Mouse (Mus musculus) CH12.LX (cell line): ENCODE measurements at regions not wholly inside any gene's neighbourhood (a gene's known extent, or its start where the extent isn't known, plus 50 kb on each side); places are given as distances from the start of the nearest gene placed in this dataset.

Experiments
- DNase-seq: peaks from one replicate; pipeline ENCODE4 v3.0.0-alpha.2; 2013; ENCODE audit errors: extremely low read depth
- H3K27ac ChIP-seq: 2 replicates; pipeline ENCODE4 v1.5.1; 2012; ENCODE audit warnings: low read depth, mild to moderate bottlenecking, control low read depth, moderate library complexity; ENCODE audit not compliant: insufficient read depth
- H3K27me3 ChIP-seq: replicated peaks from 2 replicates; pipeline ENCODE3; 2012; ENCODE audit warnings: inconsistent platforms
- H3K36me3 ChIP-seq, 2 experiments: replicated peaks in 1 of 2; 2 replicates each; pipeline versions ENCODE3 to v1.6.1; 2012; ENCODE audit warnings: inconsistent platforms in 1 of 2, low read length in 1 of 2, mild to moderate bottlenecking in 1 of 2, mixed read lengths in 1 of 2, moderate library complexity in 1 of 2; ENCODE audit not compliant: control insufficient read depth in 1 of 2, insufficient read depth in 1 of 2
- H3K4me1 ChIP-seq, 2 experiments: 2 replicates each; pipeline ENCODE4 v1.6.1; 2012; ENCODE audit warnings: inconsistent platforms in 1 of 2, moderate library complexity in 1 of 2; ENCODE audit not compliant: insufficient read depth in 2 of 2, control insufficient read depth in 1 of 2
- H3K4me2 ChIP-seq: 2 replicates; pipeline ENCODE4 v1.6.1; 2012; ENCODE audit warnings: low read depth, mild to moderate bottlenecking, control low read depth; ENCODE audit not compliant: poor library complexity, insufficient read depth, severe bottlenecking
- H3K4me3 ChIP-seq, 3 experiments: fragments of 150-350 bp in 1 of 3; sonication (generic) in 1 of 3; replicated peaks in 1 of 3; 2 replicates each; pipeline versions ENCODE3 to v1.5.1; 2011 to 2012; ENCODE audit warnings: low read depth in 2 of 3, low read length in 2 of 3, mild to moderate bottlenecking in 2 of 3, moderate library complexity in 2 of 3, control low read depth in 1 of 3, improper control_type of control experiment in 1 of 3, inconsistent platforms in 1 of 3, mixed read lengths in 1 of 3; ENCODE audit not compliant: poor library complexity in 1 of 3
- H3K79me2 ChIP-seq: replicated peaks from 2 replicates; pipeline ENCODE4 v1.6.1; 2012; ENCODE audit warnings: mild to moderate bottlenecking, moderate library complexity; ENCODE audit not compliant: control insufficient read depth, poor library complexity, insufficient read depth, severe bottlenecking; ENCODE audit errors: extremely low read depth
- H3K9ac ChIP-seq: 2 replicates; pipeline ENCODE4 v1.6.1; 2012; ENCODE audit warnings: low read depth, mild to moderate bottlenecking, control low read depth, moderate library complexity; ENCODE audit not compliant: insufficient read depth
- H3K9me3 ChIP-seq: replicated peaks from 2 replicates; pipeline ENCODE3; 2012; ENCODE audit warnings: low read length, inconsistent platforms, mixed read lengths
- CHD1 ChIP-seq: IDR thresholded peaks from 2 replicates; pipeline ENCODE4 v1.6.1; 2012; ENCODE audit warnings: low read depth, low read length, improper control_type of control experiment, inconsistent platforms
- CTCF ChIP-seq, 2 experiments: IDR thresholded peaks in 1 of 2; conservative IDR thresholded peaks in 1 of 2; 2 replicates each; pipeline ENCODE4 v1.5.1; 2011 to 2012; ENCODE audit warnings: low read depth in 2 of 2, low read length in 2 of 2, improper control_type of control experiment in 1 of 2, inconsistent platforms in 1 of 2, mild to moderate bottlenecking in 1 of 2, moderate library complexity in 1 of 2
- JUN ChIP-seq: IDR thresholded peaks from 2 replicates; pipeline ENCODE4 v1.6.1; 2011; ENCODE audit warnings: low read depth, mild to moderate bottlenecking, low read length, improper control_type of control experiment, moderate library complexity; ENCODE audit not compliant: insufficient read depth
- MYC ChIP-seq: IDR thresholded peaks from 2 replicates; pipeline ENCODE4 v1.6.1; 2011; ENCODE audit warnings: low read depth, mild to moderate bottlenecking, improper control_type of control experiment, low read length
- RAD21 ChIP-seq: IDR thresholded peaks from 2 replicates; pipeline ENCODE4 v1.6.1; 2011; ENCODE audit warnings: low read depth, mild to moderate bottlenecking, low read length, improper control_type of control experiment, moderate library complexity
- RCOR1 ChIP-seq: conservative IDR thresholded peaks from 2 replicates; pipeline ENCODE4 v1.6.1; 2012; ENCODE audit warnings: low read depth, mild to moderate bottlenecking, inconsistent platforms, low read length, improper control_type of control experiment
- UBTF ChIP-seq: IDR thresholded peaks from 2 replicates; pipeline ENCODE4 v1.6.1; 2012; ENCODE audit warnings: low read depth, mild to moderate bottlenecking, inconsistent platforms, low read length, improper control_type of control experiment, moderate library complexity
- USF2 ChIP-seq: conservative IDR thresholded peaks from 2 replicates; pipeline ENCODE4 v1.6.1; 2011; ENCODE audit warnings: low read depth, low read length, improper control_type of control experiment
- ZNF384 ChIP-seq: IDR thresholded peaks from 2 replicates; pipeline ENCODE4 v1.6.1; 2012; ENCODE audit warnings: low read depth, low read length, improper control_type of control experiment, inconsistent platforms
- dilution Hi-C: fragments of 300-500 bp; cut with MboI; formaldehyde crosslinking; loops from 2 replicates; pipeline ENCODE4 v1.14.3; 2020; ENCODE audit warnings: low sequenced_read_pairs; ENCODE audit not compliant: extremely low pct_unique_long_range_greater_than_20kb, extremely low pct_ligation_motif_present
- in situ Hi-C: fragments of 300-500 bp; cut with MboI; formaldehyde crosslinking; loops from 3 replicates; pipeline ENCODE4 v1.14.3; 2019; ENCODE audit warnings: low sequenced_read_pairs, low pct_ligation_motif_present, low pct_unique_long_range_greater_than_20kb, mixed read lengths

- no peak overlapping the region for H3K4me2 ChIP-seq
- dilution Hi-C loops = no loop called here
- no peak for DNase-seq
Observed at GRCm38 (mm10) chr4:98243502-98243901, 139.6 kb downstream of the Tm2d1 start.

GRCm38 (mm10) chr4:98241921-98242320 lies 141.2 kb downstream of the Tm2d1 start:
- TF ChIP-seq RCOR1 (no peak), MYC (no peak)
- H3K4me1 ChIP-seq = no peaks in the 10 kb centered on the region
- H3K4me3 ChIP-seq = no peak overlapping the region
- peaks cover 66% of the 10 kb centered on the region for H3K9me3 ChIP-seq
- dilution Hi-C loops (no loop called here), in situ Hi-C loops (no loop called here)
- no peak overlapping the region for H3K9ac ChIP-seq
- H3K27ac ChIP-seq = no peak overlapping the region
- no peaks in the 10 kb centered on the region for H3K36me3 ChIP-seq
- no peak overlapping the region for H3K4me2 ChIP-seq
- no peaks in the 10 kb centered on the region for H3K27me3 ChIP-seq
- no peak for DNase-seq
- H3K79me2 ChIP-seq = no peaks in the 10 kb centered on the region

More at GRCm38 (mm10) chr4:98243502-98243901, 139.6 kb downstream of the Tm2d1 start:
- no peak overlapping the region for H3K4me3 ChIP-seq
- peaks cover 59% of the 10 kb centered on the region for H3K9me3 ChIP-seq
- TF ChIP-seq CTCF (conservative IDR thresholded peaks at IDR 0.05 in 1 of 2, IDR thresholded peaks at IDR 0.05 in 1 of 2; ENCODE audit: low read depth in 2 of 2, low read length in 2 of 2) (peak in 1 of 2 experiments; percentile 19; a peak in 2 of 4 replicates), MYC (no peak), CHD1 (no peak), UBTF (no peak), RAD21 (peak; percentile 1; the same call in 1 of the 2 replicates)
- no peak overlapping the region for H3K9ac ChIP-seq
- H3K4me1 ChIP-seq = no peaks in the 10 kb centered on the region
- in situ Hi-C loops = no loop called here
- H3K27ac ChIP-seq = no peak overlapping the region
- H3K27me3 ChIP-seq = no peaks in the 10 kb centered on the region
- H3K79me2 ChIP-seq = no peaks in the 10 kb centered on the region
- no peaks in the 10 kb centered on the region for H3K36me3 ChIP-seq

- TF ChIP-seq ZNF384 (no peak), USF2 (no peak), JUN (no peak)
- no peaks in the 10 kb centered on the region for H3K4me1 ChIP-seq
- no peak for DNase-seq
- H3K27me3 ChIP-seq = no peaks in the 10 kb centered on the region
- no peak overlapping the region for H3K27ac ChIP-seq
- H3K9me3 ChIP-seq = peaks cover 72% of the 10 kb centered on the region
- H3K4me3 ChIP-seq = no peak overlapping the region
- no peaks in the 10 kb centered on the region for H3K79me2 ChIP-seq
- H3K4me2 ChIP-seq = no peak overlapping the region
- dilution Hi-C loops = no loop called here
- H3K9ac ChIP-seq = no peak overlapping the region
- H3K36me3 ChIP-seq = no peaks in the 10 kb centered on the region
- in situ Hi-C loops = no loop called here
Observed at GRCm38 (mm10) chr4:98240289-98240688, 142.8 kb downstream of the Tm2d1 start.
